Mouse (Mus musculus) layer of hippocampus, adult 2 months (tissue): ENCODE data around the gene Prrc2a. TPM values are rescaled to one million over a fixed set of nuclear protein-coding genes. Genes with fewer than 3 reads are reported as not detected.

Experiments used
- DNase-seq, 2 experiments: peaks; one replicate each; pipeline ENCODE4 v3.0.0; 2022; ENCODE audit warnings: low spot score in 2 of 2
- H3K27ac ChIP-seq: fragments of 200-600 bp; 2 replicates; pipeline ENCODE4 v1.8.1; 2022
- H3K4me3 ChIP-seq: fragments of 200-600 bp; 2 replicates; pipeline ENCODE4 v1.8.1; 2022; ENCODE audit warnings: mild to moderate bottlenecking
- CTCF ChIP-seq: fragments of 200-600 bp; conservative IDR thresholded peaks from 2 replicates; pipeline ENCODE4 v1.8.1; 2022; ENCODE audit warnings: antibody characterized with exemption, mild to moderate bottlenecking, moderate library complexity
- total RNA-seq, 2 experiments: library from RNA; stranded (reverse); gene quantifications; 2 replicates each; pipeline ENCODE4 v1.2.3; 2021

The Prrc2a gene
- total RNA-seq, 2 experiments from 2014 or later = 339 to 370 TPM

GRCm38 (mm10) chr17:35197126-35197525 lies 32.4 kb upstream of the Prrc2a start:
- no peak for DNase-seq
- no peak for TF ChIP-seq CTCF
- Histone ChIP-seq H3K4me3 (no peak overlapping the region), H3K27ac (no peak overlapping the region)

DNA sequence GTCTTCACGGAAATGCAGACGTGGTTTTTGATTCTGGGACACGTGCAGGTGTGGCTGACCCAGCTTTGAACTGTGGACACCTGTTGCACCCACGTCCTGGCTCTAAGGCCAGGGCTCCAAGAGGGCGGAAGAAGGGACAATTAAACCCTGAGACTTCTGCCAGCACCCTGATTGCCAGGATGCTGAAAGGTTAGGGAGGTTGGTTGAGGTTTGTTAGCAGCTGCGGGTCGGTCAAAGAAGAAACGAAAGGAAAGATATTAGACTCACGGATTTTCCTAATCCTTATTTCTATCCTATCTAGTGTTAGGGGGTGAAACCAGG lies 31.6 kb upstream of the Prrc2a start:
- no peak for TF ChIP-seq CTCF
- no peak overlapping the region for H3K27ac ChIP-seq
- no peak for DNase-seq
- peak overlapping the region; percentile 50 for H3K4me3 ChIP-seq

GRCm38 (mm10) chr17:35195631-35196320 lies 31.1 kb upstream of the Prrc2a start:
- H3K4me3 ChIP-seq = peak overlapping the region; percentile 50
- peak; percentile 98 for TF ChIP-seq CTCF
- no peak overlapping the region for H3K27ac ChIP-seq

DNA sequence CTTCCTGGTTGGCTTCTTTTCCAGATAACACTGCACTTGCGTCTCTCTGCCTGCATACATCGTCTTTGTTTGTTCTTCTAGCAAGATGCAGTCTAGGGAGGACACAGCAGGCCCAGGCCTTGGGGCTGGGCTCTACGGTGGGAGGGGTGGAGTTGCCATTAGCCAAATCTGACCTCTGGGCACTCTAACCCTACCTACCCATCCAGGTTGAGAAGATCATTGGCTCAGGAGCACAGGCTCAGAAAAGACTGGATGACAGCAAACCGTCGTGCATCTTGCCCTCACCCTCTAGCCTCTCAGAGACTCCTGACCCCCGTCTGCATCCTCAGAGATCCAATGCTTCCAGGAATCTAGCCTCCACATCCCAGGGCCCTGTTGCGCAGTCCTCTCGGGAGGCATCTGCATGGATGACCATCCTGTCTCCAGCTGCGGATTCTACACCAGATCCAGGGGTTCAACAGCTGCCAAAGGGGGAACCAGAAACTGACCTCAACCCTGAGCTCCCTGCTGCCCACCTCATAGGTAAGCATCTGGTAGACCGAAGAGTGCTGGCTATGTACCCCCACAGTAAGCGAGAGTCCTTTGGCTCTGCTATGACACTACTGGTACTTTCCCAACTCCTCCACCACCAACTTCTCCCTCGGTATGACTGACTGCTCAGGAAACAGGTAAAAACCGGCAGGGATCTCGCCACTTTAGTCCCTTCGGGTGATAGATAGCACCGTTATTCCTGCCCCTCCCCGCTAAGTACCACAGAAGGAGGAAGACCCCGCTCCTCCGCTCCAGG lies 30.3 kb upstream of the Prrc2a start:
- Histone ChIP-seq H3K27ac (no peak overlapping the region), H3K4me3 (peak overlapping the region; percentile 50)
- DNase-seq = no peak
- TF ChIP-seq CTCF = no peak

More at GRCm38 (mm10) chr17:35195631-35196320, 31.1 kb upstream of the Prrc2a start:
- DNase-seq = peak; percentile 50 to 73

DNA sequence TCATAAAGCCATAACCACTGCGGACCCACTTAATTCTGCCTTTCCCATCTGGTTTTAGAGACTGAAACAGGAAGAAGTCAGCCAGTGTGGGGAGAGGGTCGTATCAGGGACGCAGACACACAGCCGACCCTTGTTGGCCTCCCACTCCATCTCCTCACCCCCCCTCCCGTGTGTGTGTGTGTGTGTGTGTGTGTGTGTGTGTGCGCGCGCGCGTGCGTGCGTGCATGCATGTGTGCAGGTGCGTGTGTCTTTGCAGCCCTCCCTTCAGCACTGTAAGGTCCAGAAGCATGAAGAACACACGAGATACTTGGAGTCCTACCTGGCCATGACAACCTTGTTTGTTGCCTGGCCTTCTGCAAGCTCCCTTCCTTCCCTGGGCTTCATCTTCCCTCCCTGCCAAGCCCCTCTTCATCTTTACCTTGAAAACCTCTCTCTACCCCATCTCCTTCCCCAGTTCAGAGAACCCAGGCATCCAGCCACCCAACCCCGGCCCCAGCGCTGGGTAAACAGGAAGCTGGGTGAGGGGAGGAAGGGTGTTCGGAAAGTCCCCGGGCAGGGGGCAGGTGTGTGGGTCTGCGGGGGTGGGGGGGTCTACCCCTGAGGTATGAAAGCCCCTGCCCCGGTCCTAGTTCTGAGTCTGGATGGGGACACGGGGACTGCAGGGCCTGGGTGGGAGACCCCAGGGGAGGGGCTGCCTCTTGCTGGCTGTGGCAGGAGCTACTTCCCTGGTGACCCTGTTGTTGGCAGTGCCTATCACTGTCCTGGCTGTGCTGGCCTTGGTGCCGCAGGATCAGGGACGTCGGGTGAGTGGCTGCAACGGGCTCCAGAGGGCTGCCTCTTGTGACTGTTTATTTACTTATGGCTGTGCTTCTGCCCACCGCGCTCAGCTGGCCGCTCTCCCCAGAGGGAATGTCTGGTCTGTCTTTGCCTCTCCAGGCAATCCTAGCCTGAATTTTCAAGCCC lies 29.5 kb upstream of the Prrc2a start, which contains the start of gene Ltb:
Gene Ltb, plus strand, starts transcription at position 559 of the 963 bp plus-strand sequence.
- Histone ChIP-seq H3K4me3 (no peak within 1 kb of the TSS), H3K27ac (no peak within 1 kb of the TSS)
- TF ChIP-seq CTCF = no peak
- no peak for DNase-seq

DNA sequence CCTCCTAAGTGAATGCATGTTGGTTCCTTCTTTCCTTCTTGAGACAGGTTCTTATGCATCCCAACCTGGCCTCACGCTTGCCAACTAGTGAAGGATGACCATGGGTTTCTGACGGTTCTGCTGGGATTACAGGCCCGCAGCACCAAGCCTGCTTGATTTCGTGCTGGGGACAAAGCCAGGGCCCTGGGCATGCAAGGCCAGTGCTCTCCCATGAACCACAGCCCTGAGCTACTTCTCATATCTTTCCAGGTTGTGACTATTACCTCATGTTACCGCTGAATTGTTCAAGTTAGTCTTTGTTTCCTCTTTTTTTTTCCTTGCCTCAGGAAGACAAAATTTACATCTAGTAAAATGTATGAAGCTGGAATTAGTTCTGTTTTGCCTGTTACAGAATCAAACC lies 28.2 kb upstream of the Prrc2a start:
- DNase-seq = no peak
- no peak overlapping the region for H3K27ac ChIP-seq
- TF ChIP-seq CTCF = no peak
- H3K4me3 ChIP-seq = no peak overlapping the region

DNA sequence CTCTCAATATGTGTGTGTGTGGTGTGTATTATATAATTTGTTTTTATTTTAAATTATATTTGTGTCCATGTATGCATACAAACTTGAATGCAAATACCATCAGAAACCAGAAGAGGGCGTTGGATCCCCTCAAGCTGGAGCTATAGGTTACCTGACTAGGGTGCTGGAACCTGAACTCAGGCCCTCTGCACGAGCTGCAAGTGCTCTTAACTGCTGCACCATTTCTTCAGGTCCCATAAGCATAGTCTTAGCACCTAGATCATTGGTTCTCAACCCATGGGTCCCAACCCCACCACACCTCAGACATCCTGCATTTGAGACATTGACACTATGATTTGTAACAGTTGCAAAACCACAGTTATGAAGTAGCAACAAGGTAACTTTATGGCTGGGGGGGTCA lies 27.0 kb upstream of the Prrc2a start:
- TF ChIP-seq CTCF = peak; percentile 29
- H3K27ac ChIP-seq = no peak overlapping the region
- no peak for DNase-seq
- H3K4me3 ChIP-seq = no peak overlapping the region

GRCm38 (mm10) chr17:35190096-35190495 lies 25.4 kb upstream of the Prrc2a start:
- peak overlapping the region; percentile 47; the same call in 1 of the 2 replicates for H3K27ac ChIP-seq
- no peak for TF ChIP-seq CTCF
- no peak overlapping the region for H3K4me3 ChIP-seq
- DNase-seq = no peak

- H3K27ac ChIP-seq = peak overlapping the region; percentile 47; the same call in 1 of the 2 replicates
- no peak for DNase-seq
- TF ChIP-seq CTCF = no peak
- no peak overlapping the region for H3K4me3 ChIP-seq
Observed at GRCm38 (mm10) chr17:35189186-35189585, 24.5 kb upstream of the Prrc2a start.

GRCm38 (mm10) chr17:35187959-35188610 lies 23.4 kb upstream of the Prrc2a start, which contains the start of gene Lst1:
TSS of gene Lst1 (minus strand) at chr17:35188439.
- Histone ChIP-seq H3K4me3 (no peak within 1 kb of the TSS), H3K27ac (no peak within 1 kb of the TSS)
- TF ChIP-seq CTCF = no peak
- DNase-seq = no peak

- Histone ChIP-seq H3K4me3 (no peak overlapping the region), H3K27ac (no peak overlapping the region)
- DNase-seq = no peak
- no peak for TF ChIP-seq CTCF
Observed at GRCm38 (mm10) chr17:35187345-35187744, 22.6 kb upstream of the Prrc2a start.

- no peak for DNase-seq
- peak overlapping the region; percentile 74; the same call in 1 of the 2 replicates for H3K27ac ChIP-seq
- no peak for TF ChIP-seq CTCF
- peak overlapping the region; percentile 52 for H3K4me3 ChIP-seq
Observed at GRCm38 (mm10) chr17:35186681-35187080, 22.0 kb upstream of the Prrc2a start.
